Mouse (Mus musculus) myocyte (in vitro differentiated cells): ENCODE measurements around the gene Ppp1r14a. TPM values are rescaled to one million over a fixed set of nuclear protein-coding genes. Genes with fewer than 3 reads are reported as not detected.
A peak's percentile ranks its signal among the peaks of the same experiment; 100 is the strongest.

Experiments
- H3K27me3 ChIP-seq: one replicate; pipeline ENCODE4 v1.6.1; 2011; ENCODE audit not compliant: control insufficient read depth, insufficient read depth, insufficient read length
- H3K36me3 ChIP-seq: one replicate; pipeline ENCODE4 v1.6.1; 2011; ENCODE audit not compliant: control insufficient read depth, insufficient read depth
- H3K4me2 ChIP-seq: one replicate; pipeline ENCODE4 v1.6.1; 2011; ENCODE audit warnings: low read depth, control low read depth
- H3K4me3 ChIP-seq: one replicate; pipeline ENCODE4 v1.5.1; 2011; ENCODE audit warnings: mild to moderate bottlenecking, control low read depth, moderate library complexity
- H3K79me2 ChIP-seq: one replicate; pipeline ENCODE4 v1.6.1; 2011; ENCODE audit not compliant: control insufficient read depth, insufficient read depth
- H3ac ChIP-seq: one replicate; pipeline ENCODE4 v1.6.1; 2011; ENCODE audit not compliant: control insufficient read depth, insufficient read length
- CEBPB ChIP-seq: IDR thresholded peaks from 2 replicates; pipeline ENCODE4 v1.6.1; 2011; ENCODE audit warnings: mild to moderate bottlenecking, moderate library complexity; ENCODE audit not compliant: poor library complexity, insufficient read depth, severe bottlenecking
- E2F4 ChIP-seq: IDR thresholded peaks from one replicate; pipeline ENCODE4 v1.6.1; 2011; ENCODE audit warnings: mild to moderate bottlenecking, control low read depth, moderate library complexity; ENCODE audit not compliant: insufficient read depth
- MAX ChIP-seq: IDR thresholded peaks from one replicate; pipeline ENCODE4 v1.6.1; 2011; ENCODE audit warnings: low read depth, mild to moderate bottlenecking, control low read depth
- MYOD1 ChIP-seq, 3 experiments: IDR thresholded peaks; one replicate each; pipeline ENCODE4 v1.6.1; 2011; ENCODE audit warnings: control low read depth in 2 of 3, low read depth in 2 of 3, mild to moderate bottlenecking in 2 of 3, moderate library complexity in 1 of 3; ENCODE audit not compliant: insufficient read length in 2 of 3, control insufficient read depth in 1 of 3
- MYOG ChIP-seq, 3 experiments: IDR thresholded peaks; one replicate each; pipeline ENCODE4 v1.6.1; 2011; ENCODE audit warnings: control low read depth in 2 of 3, low read depth in 2 of 3, mild to moderate bottlenecking in 2 of 3; ENCODE audit not compliant: insufficient read length in 2 of 3, control insufficient read depth in 1 of 3, insufficient read depth in 1 of 3
- POLR2A ChIP-seq: IDR thresholded peaks from one replicate; pipeline ENCODE4 v1.6.1; 2011; ENCODE audit warnings: low read depth, mild to moderate bottlenecking, control low read depth, moderate library complexity; ENCODE audit not compliant: insufficient read length
- POLR2AphosphoS2 ChIP-seq: IDR thresholded peaks from one replicate; pipeline ENCODE4 v1.6.1; 2011; ENCODE audit warnings: low read depth, control low read depth; ENCODE audit not compliant: insufficient read length
- REST ChIP-seq: IDR thresholded peaks from one replicate; pipeline ENCODE4 v1.6.1; 2011; ENCODE audit warnings: mild to moderate bottlenecking, control low read depth, moderate library complexity; ENCODE audit not compliant: insufficient read depth, insufficient read length
- SRF ChIP-seq: IDR thresholded peaks from one replicate; pipeline ENCODE4 v1.6.1; 2011; ENCODE audit warnings: low read depth; ENCODE audit not compliant: control insufficient read depth, insufficient read length
- TCF12 ChIP-seq: IDR thresholded peaks from one replicate; pipeline ENCODE4 v1.6.1; 2011; ENCODE audit warnings: mild to moderate bottlenecking, control low read depth; ENCODE audit not compliant: poor library complexity, insufficient read depth, severe bottlenecking
- TCF3 ChIP-seq: IDR thresholded peaks from one replicate; pipeline ENCODE4 v1.6.1; 2011; ENCODE audit warnings: low read depth, control low read depth; ENCODE audit not compliant: insufficient read length
- USF1 ChIP-seq: IDR thresholded peaks from one replicate; pipeline ENCODE4 v1.6.1; 2011; ENCODE audit warnings: low read depth, mild to moderate bottlenecking, control low read depth, moderate library complexity
- polyA plus RNA-seq: library from polyadenylated mRNA; unstranded; fragments of >200 nt; fragmentation: generic; extraction: Trizol; gene quantifications from one replicate; pipeline ENCODE4 v1.2.1, GENCODE M21; 2012; ENCODE audit warnings: missing spikeins

Ppp1r14a gene
- polyA plus RNA-seq, 1 experiment: 0.35 TPM

DNA sequence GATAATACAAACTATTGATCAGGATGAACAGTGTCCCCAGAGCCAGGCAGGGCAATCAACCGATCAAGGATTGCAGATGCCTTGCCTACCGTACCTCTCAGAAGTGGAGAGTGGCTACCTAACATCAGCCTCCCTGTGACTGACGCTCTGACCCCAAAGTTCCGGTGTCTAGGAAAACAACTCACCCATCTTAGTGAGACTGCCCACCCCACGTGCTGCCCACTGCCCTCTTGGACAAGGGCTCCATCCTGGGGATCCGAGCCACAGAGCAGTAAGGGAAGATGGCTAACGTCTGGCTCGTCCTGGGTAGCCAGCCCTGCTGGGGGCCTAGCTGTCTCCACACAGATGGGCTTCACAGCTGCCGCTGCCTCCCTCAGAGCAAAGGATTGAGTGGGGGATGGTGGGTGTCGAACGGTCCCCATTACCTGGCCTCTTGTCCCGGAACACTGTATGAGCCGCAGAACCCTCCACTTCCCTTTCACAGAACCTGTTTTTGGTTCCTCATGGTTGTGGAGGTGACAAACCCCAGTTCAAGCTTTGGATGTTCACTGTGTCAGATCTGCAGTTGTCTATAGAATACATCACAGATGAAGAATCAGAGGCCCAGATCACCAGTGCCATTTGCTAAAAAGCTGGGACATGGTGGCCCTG, 5.1 kb downstream of the Ppp1r14a start:
- no peak overlapping the region for H3K4me3 ChIP-seq
- H3ac ChIP-seq: no peak overlapping the region
- no peak for TF ChIP-seq POLR2A
- TF ChIP-seq CEBPB: no peak
- TF ChIP-seq MYOG (IDR thresholded peaks at IDR 0.05; ENCODE audit: control insufficient read depth in 1 of 3, insufficient read depth in 1 of 3, insufficient read length in 2 of 3, low read depth in 2 of 3): no peak
- TF ChIP-seq MYOD1 (IDR thresholded peaks at IDR 0.05; ENCODE audit: control insufficient read depth in 1 of 3, insufficient read length in 2 of 3, low read depth in 2 of 3): no peak
- TF ChIP-seq USF1: no peak
- no peak for TF ChIP-seq TCF12
- H3K4me2 ChIP-seq: no peak overlapping the region
- no peaks in the 10 kb centered on the region for H3K79me2 ChIP-seq
- no peaks in the 10 kb centered on the region for H3K36me3 ChIP-seq
- H3K27me3 ChIP-seq: no peaks in the 10 kb centered on the region

DNA sequence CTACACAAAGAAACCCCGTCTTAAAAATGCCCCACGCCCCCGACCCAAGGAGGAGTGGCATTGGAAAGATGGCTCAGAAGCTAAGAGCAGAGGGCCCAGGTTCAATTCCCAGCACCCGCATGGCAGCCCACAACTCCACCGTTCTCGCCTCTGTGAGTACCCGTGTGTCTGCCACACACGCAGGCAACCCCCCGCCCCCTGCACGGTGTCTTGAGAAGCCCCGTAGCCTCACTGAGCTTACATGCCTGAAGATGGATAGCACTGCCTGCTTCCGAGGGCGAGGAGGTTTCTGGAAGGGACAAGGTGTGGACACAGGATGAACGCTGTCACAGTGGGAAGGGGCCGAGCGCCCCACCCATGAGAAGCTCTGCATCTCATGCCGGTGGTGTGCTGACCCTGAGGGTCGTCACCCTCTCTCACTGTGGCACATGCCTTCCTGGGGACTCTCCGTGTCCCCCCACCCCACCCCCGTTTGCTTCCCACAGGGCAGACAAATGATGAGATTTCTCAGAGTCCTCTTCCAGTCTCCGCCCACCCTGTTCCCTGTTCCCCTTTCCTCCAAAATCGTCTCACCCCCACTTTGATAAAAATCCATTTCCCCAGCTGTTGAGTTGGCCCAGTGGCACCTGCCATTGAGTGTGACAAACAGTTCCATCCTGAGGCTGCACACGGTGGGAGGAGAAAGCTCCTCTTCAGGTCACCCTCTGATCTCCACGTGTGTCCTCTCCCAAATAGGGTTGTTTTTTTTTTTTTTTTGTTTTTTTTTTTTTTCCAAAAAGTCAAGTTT, 6.9 kb downstream of the Ppp1r14a start:
- Histone ChIP-seq H3K27me3 (no peaks in the 10 kb centered on the region), H3K4me3 (no peak overlapping the region), H3K4me2 (no peak overlapping the region), H3K36me3 (no peaks in the 10 kb centered on the region), H3ac (no peak overlapping the region), H3K79me2 (no peaks in the 10 kb centered on the region)
- TF ChIP-seq CEBPB (no peak), MYOG (IDR thresholded peaks at IDR 0.05; ENCODE audit: control insufficient read depth in 1 of 3, insufficient read depth in 1 of 3, insufficient read length in 2 of 3, low read depth in 2 of 3) (no peak), MAX (no peak), USF1 (no peak), E2F4 (no peak), POLR2A (no peak), POLR2AphosphoS2 (no peak), TCF3 (no peak), MYOD1 (IDR thresholded peaks at IDR 0.05; ENCODE audit: control insufficient read depth in 1 of 3, insufficient read length in 2 of 3, low read depth in 2 of 3) (no peak), TCF12 (no peak), SRF (no peak), REST (no peak)

DNA sequence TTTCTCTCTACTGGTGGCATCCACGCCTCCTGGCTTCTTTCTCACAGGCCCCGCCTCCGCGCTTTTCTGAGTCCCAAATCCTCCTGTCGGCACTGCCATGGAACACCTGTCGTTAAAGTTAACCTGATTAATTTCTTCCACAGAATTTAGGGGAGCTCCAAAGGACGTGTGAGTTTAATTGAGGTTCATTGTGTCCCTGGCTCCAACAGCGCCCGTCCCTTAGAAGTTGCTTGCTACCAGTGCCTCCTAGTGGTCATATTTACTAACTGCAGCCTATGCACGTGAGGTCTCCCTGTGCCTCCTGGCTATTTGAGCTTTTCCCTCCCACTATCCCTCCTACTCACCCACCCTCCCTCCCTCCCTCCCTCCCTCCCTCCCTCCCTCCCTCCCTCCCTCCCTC, 7.9 kb downstream of the Ppp1r14a start:
- TF ChIP-seq REST (no peak), TCF3 (no peak), E2F4 (no peak), MYOG (IDR thresholded peaks at IDR 0.05; ENCODE audit: control insufficient read depth in 1 of 3, insufficient read depth in 1 of 3, insufficient read length in 2 of 3, low read depth in 2 of 3) (no peak), MAX (no peak), POLR2A (no peak), USF1 (no peak), MYOD1 (IDR thresholded peaks at IDR 0.05; ENCODE audit: control insufficient read depth in 1 of 3, insufficient read length in 2 of 3, low read depth in 2 of 3) (no peak), TCF12 (no peak), CEBPB (no peak), POLR2AphosphoS2 (no peak), SRF (no peak)
- H3K4me3 ChIP-seq: no peak overlapping the region
- no peaks in the 10 kb centered on the region for H3K36me3 ChIP-seq
- no peak overlapping the region for H3ac ChIP-seq
- H3K79me2 ChIP-seq: no peaks in the 10 kb centered on the region
- peak overlapping the region; percentile 36 for H3K4me2 ChIP-seq
- H3K27me3 ChIP-seq: no peaks in the 10 kb centered on the region

DNA sequence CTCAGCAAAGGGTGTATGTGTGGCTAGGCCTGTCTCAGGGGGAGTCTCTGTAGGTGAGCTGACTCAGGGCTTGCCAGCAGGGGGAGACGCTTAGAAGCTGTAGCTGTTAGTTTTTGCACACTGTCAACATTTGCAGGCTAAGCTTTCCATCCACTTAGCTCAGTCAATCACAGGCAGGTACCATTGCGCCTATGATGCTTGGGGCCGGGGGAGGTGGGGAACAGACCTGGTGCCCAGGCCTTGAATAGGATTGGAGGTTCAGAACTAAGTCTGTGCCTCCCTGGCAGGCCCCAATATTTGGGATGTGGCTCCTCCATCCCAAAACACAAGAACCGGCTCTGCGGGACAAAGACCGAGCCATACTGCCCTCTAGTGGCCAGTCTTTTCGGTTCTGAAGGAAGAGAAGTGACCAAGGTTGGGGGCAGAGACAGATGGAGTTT, 12.0 kb downstream of the Ppp1r14a start:
- no peaks in the 10 kb centered on the region for H3K36me3 ChIP-seq
- H3K4me3 ChIP-seq: no peak overlapping the region
- no peaks in the 10 kb centered on the region for H3K27me3 ChIP-seq
- H3ac ChIP-seq: no peak overlapping the region
- no peak overlapping the region for H3K4me2 ChIP-seq
- H3K79me2 ChIP-seq: no peaks in the 10 kb centered on the region
- TF ChIP-seq MAX (no peak), MYOD1 (IDR thresholded peaks at IDR 0.05; ENCODE audit: control insufficient read depth in 1 of 3, insufficient read length in 2 of 3, low read depth in 2 of 3) (no peak), TCF3 (no peak), E2F4 (no peak), POLR2A (no peak), TCF12 (no peak), USF1 (no peak), REST (no peak), MYOG (IDR thresholded peaks at IDR 0.05; ENCODE audit: control insufficient read depth in 1 of 3, insufficient read depth in 1 of 3, insufficient read length in 2 of 3, low read depth in 2 of 3) (no peak)

DNA sequence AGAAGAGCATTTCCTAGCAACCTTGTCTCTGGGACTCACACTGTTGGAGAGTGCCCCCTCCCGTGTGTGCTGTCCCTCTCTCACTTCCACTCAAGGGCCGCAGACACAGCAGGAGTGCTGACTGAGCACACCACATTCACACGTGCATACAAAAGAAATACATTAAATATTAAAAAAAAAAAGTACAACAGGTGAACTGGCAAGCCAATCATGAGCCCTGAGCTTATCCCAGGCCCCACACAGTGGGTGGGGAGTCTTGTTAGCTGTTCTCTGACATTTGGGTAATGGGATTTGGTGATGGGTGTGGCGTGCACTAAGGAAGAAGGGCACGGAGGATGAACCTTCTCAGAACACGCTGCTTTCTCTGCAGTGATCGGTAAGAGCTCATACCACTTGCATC, 13.5 kb downstream of the Ppp1r14a start:
- H3ac ChIP-seq: no peak overlapping the region
- no peaks in the 10 kb centered on the region for H3K79me2 ChIP-seq
- H3K27me3 ChIP-seq: no peaks in the 10 kb centered on the region
- TF ChIP-seq MYOG (IDR thresholded peaks at IDR 0.05; ENCODE audit: control insufficient read depth in 1 of 3, insufficient read depth in 1 of 3, insufficient read length in 2 of 3, low read depth in 2 of 3) (no peak), E2F4 (no peak), CEBPB (no peak), POLR2A (no peak), REST (no peak)
- no peaks in the 10 kb centered on the region for H3K36me3 ChIP-seq
- no peak overlapping the region for H3K4me2 ChIP-seq
- H3K4me3 ChIP-seq: no peak overlapping the region
